Mouse (Mus musculus): ENCODE data around the gene Pdcd1. TPM values are rescaled to one million over a fixed set of nuclear protein-coding genes. Genes with fewer than 3 reads are reported as not detected.

Gene Pdcd1
- total RNA-seq, 2 experiments from 2014 or later: not detected

DNA sequence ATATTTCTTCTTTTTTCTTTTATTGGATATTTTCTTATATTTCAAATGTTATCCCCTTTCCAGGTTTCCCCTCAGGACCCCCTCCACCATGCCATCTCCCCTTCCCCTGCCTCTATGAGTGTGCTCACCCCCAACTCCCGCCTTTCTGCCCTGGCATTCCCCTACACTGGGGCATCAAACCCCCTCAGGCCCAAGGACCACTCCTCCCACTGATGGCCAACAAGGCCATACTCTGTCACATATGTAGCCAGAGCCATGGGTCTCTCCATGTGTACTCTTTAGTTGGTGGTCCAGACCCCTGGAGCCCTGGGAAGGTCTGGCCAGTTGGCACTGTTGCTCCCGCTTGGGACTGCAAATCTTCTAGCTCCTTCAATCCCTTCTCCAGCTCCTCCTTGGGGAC lies 5.0 kb upstream of the Pdcd1 start:
- TF ChIP-seq CTCF (IDR thresholded peaks at IDR 0.05): no peak
- DNase-seq (ENCODE audit: extremely low spot score in 1 of 2, low spot score in 2 of 2): peak in 1 of 2 experiments; percentile 1

DNA sequence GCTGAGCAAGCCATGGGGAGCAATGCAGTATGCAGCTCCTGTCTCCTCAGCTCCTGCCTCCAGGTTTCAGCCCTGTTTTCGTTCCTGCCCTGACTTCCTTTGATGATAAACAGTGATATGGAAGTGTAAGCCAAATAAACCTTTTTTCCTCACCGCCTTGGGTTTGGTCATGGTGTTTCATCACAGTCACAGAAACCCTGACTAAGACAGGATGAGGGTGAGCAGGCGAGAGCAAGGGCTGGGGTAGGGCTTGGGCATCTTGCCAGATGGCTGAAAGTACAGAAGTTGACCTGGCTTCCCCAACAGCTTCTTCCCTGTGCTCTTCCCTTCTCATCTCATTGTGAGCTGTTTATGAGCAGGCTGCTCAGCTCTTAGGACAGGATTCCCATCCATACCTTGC lies 3.6 kb upstream of the Pdcd1 start:
- no peak for TF ChIP-seq CTCF (IDR thresholded peaks at IDR 0.05)
- no peak overlapping the region for H3K4me3 ChIP-seq
- intact Hi-C loops (cut with DNase I): no loop called here
- H3K27ac ChIP-seq: no peak overlapping the region
- peak in 1 of 2 experiments; percentile 9 for DNase-seq (ENCODE audit: extremely low spot score in 1 of 2, low spot score in 2 of 2)

More for the DNA sequence above, 5.0 kb upstream of the Pdcd1 start:
- Histone ChIP-seq H3K4me3 (no peak overlapping the region), H3K27ac (no peak overlapping the region)
- intact Hi-C loops (cut with DNase I): no loop called here

DNA sequence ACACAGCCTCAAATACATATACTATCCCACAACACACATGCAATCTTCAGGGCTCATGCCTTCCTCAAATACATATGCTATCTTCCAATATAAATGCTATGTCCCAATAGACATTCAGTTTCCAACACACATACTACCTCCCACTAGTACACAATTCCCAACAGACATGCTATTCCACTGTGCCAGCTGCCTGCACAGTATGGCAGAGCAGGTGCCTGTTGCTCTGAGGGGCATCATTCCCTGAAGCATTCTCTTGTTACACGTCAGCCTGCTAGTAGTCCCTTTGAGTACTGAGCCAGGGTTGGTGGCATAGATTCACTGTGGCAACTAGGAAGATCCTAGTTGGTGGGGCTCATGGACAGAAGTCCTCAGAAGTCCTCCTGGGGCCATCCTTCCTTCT lies 2.1 kb upstream of the Pdcd1 start:
- H3K4me3 ChIP-seq: no peak overlapping the region
- intact Hi-C loops (cut with DNase I): no loop called here
- H3K27ac ChIP-seq: peak overlapping the region; percentile 78; the same call in 1 of the 2 replicates
- peak in 1 of 2 experiments; percentile 9 for DNase-seq (ENCODE audit: extremely low spot score in 1 of 2, low spot score in 2 of 2)
- TF ChIP-seq CTCF (IDR thresholded peaks at IDR 0.05): no peak

DNA sequence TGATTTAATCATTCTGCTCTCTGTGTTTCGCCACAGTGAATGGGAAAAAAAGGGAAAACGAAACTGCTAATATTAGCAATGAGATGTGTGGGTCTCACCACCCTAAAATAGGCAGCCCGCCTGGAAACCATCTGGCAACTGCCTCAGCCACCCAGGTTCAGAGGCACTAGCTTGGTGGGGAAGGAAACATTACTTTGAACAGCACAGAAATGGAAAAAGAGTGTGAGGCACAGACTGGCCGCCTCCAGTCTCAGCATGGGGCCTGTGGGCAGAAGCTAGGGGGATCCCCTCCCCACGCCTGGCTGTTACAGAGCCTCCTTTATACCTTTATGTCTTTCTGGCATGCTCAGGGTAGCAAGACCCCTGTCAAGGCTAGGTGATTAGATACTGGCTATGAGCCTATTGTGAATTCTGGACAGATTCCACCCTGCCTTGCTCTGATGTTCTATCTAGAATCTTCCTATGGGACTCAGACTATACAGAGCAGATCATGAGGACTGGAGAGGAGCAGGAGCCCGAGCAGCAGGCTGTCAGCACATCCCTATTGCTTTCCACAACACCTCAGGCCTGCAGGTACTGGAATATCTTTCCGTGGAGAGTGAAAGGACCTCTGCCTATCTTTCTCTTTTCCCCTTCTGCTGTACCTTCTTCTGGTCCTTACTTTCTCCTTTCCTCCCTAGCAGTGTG lies 1.3 kb upstream of the Pdcd1 start:
- DNase-seq (ENCODE audit: extremely low spot score in 1 of 2, low spot score in 2 of 2): peak; percentile 65 to 73
- H3K4me3 ChIP-seq: no peak overlapping the region
- TF ChIP-seq CTCF (IDR thresholded peaks at IDR 0.05): no peak
- H3K27ac ChIP-seq: peak overlapping the region; percentile 92
- intact Hi-C loops (cut with DNase I): no loop called here

DNA sequence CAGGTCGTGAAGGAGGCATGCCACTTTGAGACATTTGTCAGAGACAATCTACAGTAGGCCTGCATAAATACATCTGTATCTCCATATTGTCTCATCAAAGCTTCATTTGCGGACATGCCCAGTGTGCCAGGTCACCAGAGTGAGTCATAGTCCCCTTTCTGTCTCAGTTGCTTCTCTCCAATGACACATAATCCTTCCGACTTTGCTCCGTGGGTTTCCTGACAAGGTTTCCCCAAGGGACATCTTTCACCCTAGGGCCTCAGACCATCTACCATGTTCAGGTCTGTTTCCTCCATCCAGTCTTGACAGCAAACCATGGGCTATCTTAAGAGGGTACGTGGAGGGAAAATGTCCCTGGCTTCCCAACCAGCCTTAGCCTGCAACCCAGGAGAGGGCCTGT lies 1.2 kb downstream of the Pdcd1 start:
- TF ChIP-seq CTCF (IDR thresholded peaks at IDR 0.05): no peak
- Histone ChIP-seq H3K4me3 (no peak overlapping the region), H3K27ac (no peak overlapping the region)
- intact Hi-C loops (cut with DNase I): loop anchor here (2.0 kb wide), 1 partner anchor 40 kb away; no protein-coding TSS in a partner anchor
- peak in 1 of 2 experiments; percentile 8 for DNase-seq (ENCODE audit: extremely low spot score in 1 of 2, low spot score in 2 of 2)

DNA sequence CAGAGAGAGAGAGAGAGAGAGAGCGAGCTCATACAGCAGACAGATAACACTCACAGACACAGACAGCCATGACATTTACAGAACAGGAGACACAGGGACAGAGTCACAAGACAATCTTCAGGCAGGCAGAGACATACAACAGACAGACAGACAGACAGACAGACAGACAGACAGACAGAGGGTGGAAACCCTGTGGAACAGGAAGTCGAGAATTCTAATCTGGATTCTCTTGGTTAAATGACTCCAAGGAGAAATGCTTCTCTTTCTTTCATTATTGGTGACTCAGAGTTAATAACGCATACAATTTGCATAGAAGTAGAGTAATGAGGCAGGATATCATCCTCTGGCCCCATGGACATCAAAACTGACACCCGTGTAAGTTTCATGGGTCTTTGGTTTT lies 5.8 kb downstream of the Pdcd1 start:
- Histone ChIP-seq H3K27ac (no peak overlapping the region), H3K4me3 (no peak overlapping the region)
- DNase-seq (ENCODE audit: extremely low spot score in 1 of 2, low spot score in 2 of 2): no peak
- no peak for TF ChIP-seq CTCF (IDR thresholded peaks at IDR 0.05)
- intact Hi-C loops (cut with DNase I): no loop called here

DNA sequence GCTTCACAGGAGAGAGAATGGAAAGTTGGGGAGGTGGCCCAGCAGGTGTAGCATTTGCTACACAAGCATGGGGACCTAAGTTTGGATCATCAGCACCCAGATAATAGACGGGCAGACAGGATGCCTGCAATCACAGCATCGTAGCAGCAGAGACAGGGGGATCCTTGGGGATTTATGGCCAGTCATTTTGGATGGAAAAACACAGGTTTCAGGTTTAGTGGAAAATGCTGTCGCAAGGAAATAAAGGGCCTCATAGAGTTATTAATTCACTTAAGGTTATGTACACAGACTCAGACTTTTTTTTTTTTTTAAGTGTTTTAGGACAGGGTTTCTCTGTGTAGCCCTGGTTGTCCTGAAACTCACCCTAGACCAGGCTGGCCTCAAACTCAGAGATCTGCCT lies 6.8 kb downstream of the Pdcd1 start:
- no peak for TF ChIP-seq CTCF (IDR thresholded peaks at IDR 0.05)

DNA sequence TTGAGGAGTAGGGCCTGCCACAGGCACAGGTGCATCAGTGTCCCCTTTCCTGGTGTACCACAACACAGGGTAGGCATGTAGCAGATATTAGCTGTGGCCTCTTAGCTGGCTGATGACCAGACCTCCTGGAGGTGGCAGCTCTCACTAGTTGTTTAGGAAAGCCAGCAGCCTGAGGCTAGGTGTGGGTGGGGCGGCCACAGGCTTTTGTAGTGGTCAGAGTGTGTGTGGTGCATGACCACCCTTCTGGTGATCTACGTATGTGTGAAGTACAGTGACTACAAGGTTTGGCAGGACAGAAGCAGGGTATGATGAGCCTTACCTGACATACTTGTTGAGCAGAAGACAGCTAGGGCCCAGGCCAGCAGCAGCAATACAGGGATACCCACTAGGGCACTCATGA lies 12.0 kb downstream of the Pdcd1 start:
- H3K27ac ChIP-seq: no peak overlapping the region
- no peak overlapping the region for H3K4me3 ChIP-seq
- intact Hi-C loops (cut with DNase I): no loop called here
- DNase-seq (ENCODE audit: extremely low spot score in 1 of 2, low spot score in 2 of 2): no peak
- no peak for TF ChIP-seq CTCF (IDR thresholded peaks at IDR 0.05)

More for the DNA sequence above, 6.8 kb downstream of the Pdcd1 start:
- Histone ChIP-seq H3K4me3 (no peak overlapping the region), H3K27ac (no peak overlapping the region)
- DNase-seq (ENCODE audit: extremely low spot score in 1 of 2, low spot score in 2 of 2): no peak
- intact Hi-C loops (cut with DNase I): no loop called here

DNA sequence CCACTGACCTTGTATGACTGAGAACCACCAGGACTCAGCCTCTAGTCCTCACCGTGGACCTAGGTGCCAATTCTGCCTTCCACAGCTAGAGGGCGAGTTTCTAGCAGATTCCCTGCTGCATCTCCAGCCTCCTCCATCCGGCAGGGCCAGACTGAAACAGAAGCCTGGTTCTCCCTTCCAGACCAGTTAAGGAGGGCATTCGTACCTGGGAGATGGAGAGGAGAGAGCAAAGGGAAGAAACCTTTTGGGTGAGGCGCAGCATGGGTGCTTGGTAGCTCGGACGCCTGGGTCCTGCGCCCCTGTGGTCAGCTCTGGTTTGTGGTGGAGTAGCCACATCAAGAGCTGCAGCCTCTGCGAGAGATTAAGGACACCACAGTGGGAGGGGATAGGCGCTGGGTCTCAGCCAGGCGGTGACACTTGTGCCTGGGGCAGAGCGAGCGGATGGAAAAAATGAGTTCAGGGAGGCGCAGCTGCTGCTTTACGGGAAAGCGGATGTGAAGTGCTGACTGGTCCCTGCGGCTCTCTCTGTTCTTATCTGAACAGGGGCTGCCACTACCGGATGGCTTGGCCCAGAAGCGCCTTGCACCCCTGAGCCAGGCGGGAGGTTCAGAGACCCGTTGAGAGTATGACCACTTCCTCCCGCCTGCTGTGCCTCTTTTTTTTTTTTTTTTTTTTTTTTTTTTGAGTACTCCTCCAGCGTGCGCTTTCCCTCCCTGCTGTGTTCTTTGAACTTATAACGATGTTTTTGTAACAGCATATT lies 17.2 kb downstream of the Pdcd1 start:
- Histone ChIP-seq H3K27ac (peak overlapping the region; percentile 94), H3K4me3 (peak overlapping the region; percentile 46)
- DNase-seq (ENCODE audit: extremely low spot score in 1 of 2, low spot score in 2 of 2): peak; percentile 78 to 79
- peak; percentile 95 for TF ChIP-seq CTCF (IDR thresholded peaks at IDR 0.05)
- intact Hi-C loops (cut with DNase I): loop anchor here (1.0 kb wide), 1 partner anchor 44 kb away; no protein-coding TSS in a partner anchor

DNA sequence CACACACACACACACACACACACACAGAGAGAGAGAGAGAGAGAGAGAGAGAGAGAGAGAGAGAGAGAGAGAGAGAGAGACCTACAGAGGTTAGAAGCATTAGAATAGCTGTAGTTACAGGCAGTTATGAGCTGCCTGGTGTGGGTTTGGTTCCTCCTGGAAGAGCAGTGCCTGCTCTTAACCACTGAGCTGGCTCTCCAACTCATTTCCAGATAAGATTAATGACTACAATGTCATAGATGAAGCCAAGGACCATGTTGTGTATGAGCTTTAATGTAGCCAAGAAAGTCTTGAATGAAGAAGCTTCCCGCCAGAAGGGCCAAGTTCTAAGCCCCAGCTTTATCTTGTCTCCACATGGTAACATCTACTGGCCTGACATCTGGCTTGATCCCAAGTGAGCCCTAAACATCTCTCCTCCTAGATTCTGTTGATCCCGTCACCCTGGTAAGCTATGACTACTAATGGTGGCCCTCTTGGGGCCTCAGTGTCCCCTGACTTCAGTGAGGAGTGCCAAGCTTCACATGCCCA lies 19.2 kb downstream of the Pdcd1 start:
- DNase-seq (ENCODE audit: extremely low spot score in 1 of 2, low spot score in 2 of 2): no peak
- Histone ChIP-seq H3K27ac (no peak overlapping the region), H3K4me3 (no peak overlapping the region)
- intact Hi-C loops (cut with DNase I): no loop called here
- TF ChIP-seq CTCF (IDR thresholded peaks at IDR 0.05): no peak

DNA sequence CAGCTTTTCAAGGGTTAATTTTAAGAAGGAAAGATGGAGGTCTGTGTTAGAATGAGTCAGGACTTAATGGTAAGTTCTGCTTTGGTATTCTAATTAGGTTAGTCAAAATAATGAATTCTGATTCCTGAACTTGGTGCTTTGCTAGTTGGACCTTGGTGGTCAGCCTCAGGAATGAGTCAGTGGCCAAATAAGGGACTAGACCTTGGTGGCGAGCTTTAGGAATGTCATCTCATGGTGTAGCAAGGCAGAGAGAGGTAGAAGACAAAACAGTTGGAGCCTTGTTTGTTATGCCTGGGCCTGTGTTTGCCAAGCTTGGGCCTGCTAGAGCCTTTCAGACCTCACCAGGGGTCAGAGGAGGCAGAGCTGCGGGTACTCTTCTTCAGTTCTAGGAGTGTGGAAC lies 23.6 kb downstream of the Pdcd1 start:
- no peak overlapping the region for H3K4me3 ChIP-seq
- no peak for DNase-seq (ENCODE audit: extremely low spot score in 1 of 2, low spot score in 2 of 2)
- no peak overlapping the region for H3K27ac ChIP-seq
- TF ChIP-seq CTCF (IDR thresholded peaks at IDR 0.05): no peak
- intact Hi-C loops (cut with DNase I): loop anchor here (5.0 kb wide), 1 partner anchor 41 kb away; no protein-coding TSS in a partner anchor

DNA sequence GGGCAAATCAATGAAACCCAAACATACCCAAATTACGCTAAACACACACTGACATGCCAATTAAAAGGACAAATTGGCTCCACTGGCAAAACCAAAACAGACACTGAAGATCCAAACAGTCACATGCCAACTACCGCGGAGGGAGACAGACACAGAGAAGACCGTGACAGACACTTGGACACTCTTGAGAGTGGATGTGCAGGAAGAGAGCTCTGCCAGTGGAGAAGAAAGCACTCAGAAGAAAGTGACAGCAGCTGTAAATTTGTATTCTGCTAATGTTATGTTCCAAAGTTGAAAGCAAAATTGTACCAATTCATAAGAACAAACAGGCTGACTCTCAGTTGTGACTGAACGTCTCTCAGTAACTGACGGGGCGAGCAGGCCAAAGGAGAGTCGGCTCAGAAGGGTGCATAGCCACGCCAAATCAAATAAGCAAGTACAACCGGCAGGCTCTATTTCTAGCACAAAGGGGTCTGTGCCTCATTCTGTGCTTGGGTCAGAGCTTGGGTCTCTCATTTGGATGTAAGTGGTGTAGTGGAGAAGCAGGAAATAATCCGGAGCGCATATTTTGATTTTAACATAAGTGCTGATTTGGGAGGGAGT lies 24.7 kb downstream of the Pdcd1 start:
- H3K27ac ChIP-seq: no peak overlapping the region
- no peak for TF ChIP-seq CTCF (IDR thresholded peaks at IDR 0.05)
- DNase-seq (ENCODE audit: extremely low spot score in 1 of 2, low spot score in 2 of 2): no peak
- H3K4me3 ChIP-seq: no peak overlapping the region
- intact Hi-C loops (cut with DNase I): loop anchor here (5.0 kb wide), 1 partner anchor 40 kb away; no protein-coding TSS in a partner anchor

Data from left cerebral cortex, adult 2 months (tissue).